Mouse (Mus musculus) liver, embryonic 11.5 days (tissue): ENCODE data around the gene Ksr1. TPM values are rescaled to one million over a fixed set of nuclear protein-coding genes. Genes with fewer than 3 reads are reported as not detected.
A peak's percentile ranks its signal among the peaks of the same experiment; 100 is the strongest.

Experiments used
- ATAC-seq: fragments of 200-750 bp; cut with Nextera tagmentation; replicated peaks from 2 replicates; pipeline ENCODE4 v1.8.0; 2017; ENCODE audit warnings: moderate number of reproducible peaks, mild to moderate bottlenecking, moderate TSS enrichment, moderate library complexity; ENCODE audit not compliant: low FRiP score
- DNase-seq: peaks from one replicate; pipeline ENCODE4 v3.0.0-alpha.2; 2017; ENCODE audit warnings: low spot score
- H3K27ac ChIP-seq: fragments of 300-500 bp; sonication (generic); 2 replicates; pipeline ENCODE4 v1.5.1; 2014; ENCODE audit warnings: mild to moderate bottlenecking, low read depth, low read length, control low read depth
- H3K27me3 ChIP-seq: fragments of 300-500 bp; sonication (generic); replicated peaks from 2 replicates; pipeline ENCODE4 v1.6.1; 2014; ENCODE audit warnings: low read length, mixed read lengths; ENCODE audit not compliant: control insufficient read depth, insufficient read depth
- H3K36me3 ChIP-seq: fragments of 300-500 bp; sonication (generic); 2 replicates; pipeline ENCODE4 v1.6.1; 2014; ENCODE audit warnings: mild to moderate bottlenecking, low read length, moderate library complexity, mixed read lengths; ENCODE audit not compliant: control insufficient read depth, insufficient read depth
- H3K4me1 ChIP-seq: fragments of 300-500 bp; sonication (generic); replicated peaks from 2 replicates; pipeline ENCODE4 v1.6.1; 2014; ENCODE audit warnings: low read length, mixed read lengths; ENCODE audit not compliant: control insufficient read depth, insufficient read depth
- H3K4me2 ChIP-seq: fragments of 300-500 bp; sonication (generic); 2 replicates; pipeline ENCODE4 v1.6.1; 2014; ENCODE audit warnings: mild to moderate bottlenecking, control low read depth, moderate library complexity
- H3K4me3 ChIP-seq: fragments of 300-500 bp; sonication (generic); 2 replicates; pipeline ENCODE4 v1.5.1; 2014; ENCODE audit warnings: low read depth, low read length, control low read depth
- H3K9ac ChIP-seq: fragments of 300-500 bp; sonication (generic); 2 replicates; pipeline ENCODE4 v1.6.1; 2014; ENCODE audit warnings: low read depth, low read length, control low read depth
- H3K9me3 ChIP-seq: fragments of 300-500 bp; sonication (generic); 2 replicates; pipeline ENCODE4 v1.6.1; 2016; ENCODE audit warnings: low read length, inconsistent platforms, mixed read lengths; ENCODE audit not compliant: control insufficient read depth
- WGBS: fragments of 180-500 bp; shearing (Covaris S2); extraction: QIAGEN DNeasy Blood & Tissue Kit; methylation state at CpG from one replicate; pipeline ENCODE4 v1.1.7; 2014; 5-methylcytosine and 5-hydroxymethylcytosine counted together
- polyA plus RNA-seq: library from polyadenylated mRNA; unstranded; fragments of >200 nt; fragmentation: Nextera tagmentation; extraction: Ambion mirVana; gene quantifications from 2 replicates; pipeline ENCODE4 v1.2.1, GENCODE M21; 2014

Ksr1 gene
- polyA plus RNA-seq, 1 experiment from 2014 or later, result 5.0 TPM

- H3K4me3 ChIP-seq, result no peak overlapping the region
- H3K4me1 ChIP-seq, result peaks cover 27% of the 10 kb centered on the region
- no peak overlapping the region for H3K27ac ChIP-seq
- peak overlapping the region; percentile 18; the same call in 1 of the 2 replicates for H3K9ac ChIP-seq
- no peaks in the 10 kb centered on the region for H3K27me3 ChIP-seq
- H3K36me3 ChIP-seq, result no peaks in the 10 kb centered on the region
- WGBS, result 67% methylated on average over 1 of the region's 1 CpGs
- DNase-seq, result no peak
- H3K4me2 ChIP-seq, result no peak overlapping the region
- ATAC-seq, result no peak
- H3K9me3 ChIP-seq, result no peaks in the 10 kb centered on the region
These were observed 56.5 kb downstream of the Ksr1 start for GRCm38 (mm10) chr11:79089756-79090155.

GRCm38 (mm10) chr11:79089027-79089426 is 57.2 kb downstream of the Ksr1 start:
- peaks cover 31% of the 10 kb centered on the region for H3K4me1 ChIP-seq
- no peak for ATAC-seq
- WGBS, result 64% methylated on average over 5 of the region's 5 CpGs
- no peaks in the 10 kb centered on the region for H3K36me3 ChIP-seq
- no peak overlapping the region for H3K4me2 ChIP-seq
- DNase-seq, result no peak
- no peaks in the 10 kb centered on the region for H3K27me3 ChIP-seq
- H3K9ac ChIP-seq, result 0 out of 2 replicates have a peak overlapping the region, but pooled peaks have one; percentile 18
- H3K27ac ChIP-seq, result no peak overlapping the region
- no peak overlapping the region for H3K4me3 ChIP-seq
- H3K9me3 ChIP-seq, result no peaks in the 10 kb centered on the region

- no peak overlapping the region for H3K4me3 ChIP-seq
- no peak overlapping the region for H3K9ac ChIP-seq
- no peak overlapping the region for H3K27ac ChIP-seq
- no peak overlapping the region for H3K4me2 ChIP-seq
- WGBS, result 47% methylated on average over 9 of the region's 9 CpGs
- no peaks in the 10 kb centered on the region for H3K27me3 ChIP-seq
- ATAC-seq (no peak), DNase-seq (no peak)
- no peaks in the 10 kb centered on the region for H3K36me3 ChIP-seq
- no peaks in the 10 kb centered on the region for H3K9me3 ChIP-seq
- peaks cover 25% of the 10 kb centered on the region for H3K4me1 ChIP-seq
These were observed 57.9 kb downstream of the Ksr1 start for GRCm38 (mm10) chr11:79088325-79088724.

- H3K9ac ChIP-seq, result no peak overlapping the region
- H3K4me3 ChIP-seq, result no peak overlapping the region
- H3K4me1 ChIP-seq, result peaks cover 25% of the 10 kb centered on the region
- no peak for ATAC-seq
- 55% methylated on average over 4 of the region's 4 CpGs for WGBS
- DNase-seq, result no peak
- H3K4me2 ChIP-seq, result no peak overlapping the region
- H3K27me3 ChIP-seq, result no peaks in the 10 kb centered on the region
- no peak overlapping the region for H3K27ac ChIP-seq
- H3K36me3 ChIP-seq, result no peaks in the 10 kb centered on the region
- H3K9me3 ChIP-seq, result no peaks in the 10 kb centered on the region
These were observed 58.4 kb downstream of the Ksr1 start for GRCm38 (mm10) chr11:79087731-79088311.

GRCm38 (mm10) chr11:79086787-79087186 is 59.4 kb downstream of the Ksr1 start:
- 88% methylated on average over 12 of the region's 12 CpGs for WGBS
- Histone ChIP-seq H3K27ac (no peak overlapping the region), H3K9me3 (no peaks in the 10 kb centered on the region), H3K9ac (no peak overlapping the region), H3K4me2 (no peak overlapping the region), H3K4me1 (peaks cover 25% of the 10 kb centered on the region), H3K4me3 (no peak overlapping the region), H3K36me3 (no peaks in the 10 kb centered on the region), H3K27me3 (no peaks in the 10 kb centered on the region; the same call in 1 of the 2 replicates)
- DNase-seq (no peak), ATAC-seq (no peak)

- Histone ChIP-seq H3K36me3 (no peaks in the 10 kb centered on the region), H3K4me3 (no peak overlapping the region), H3K27me3 (no peaks in the 10 kb centered on the region; the same call in 1 of the 2 replicates), H3K9ac (no peak overlapping the region), H3K9me3 (no peaks in the 10 kb centered on the region), H3K27ac (no peak overlapping the region), H3K4me2 (no peak overlapping the region), H3K4me1 (peaks cover 28% of the 10 kb centered on the region)
- ATAC-seq (no peak), DNase-seq (no peak)
- WGBS, result 43% methylated on average over 5 of the region's 5 CpGs
These were observed 61.1 kb downstream of the Ksr1 start for GRCm38 (mm10) chr11:79085059-79085458.

GRCm38 (mm10) chr11:79083018-79083441 is 63.2 kb downstream of the Ksr1 start:
- 44% methylated on average over 11 of the region's 11 CpGs for WGBS
- peaks cover 19% of the 10 kb centered on the region for H3K4me1 ChIP-seq
- DNase-seq, result no peak
- no peak overlapping the region for H3K4me3 ChIP-seq
- H3K9ac ChIP-seq, result no peak overlapping the region
- H3K36me3 ChIP-seq, result no peaks in the 10 kb centered on the region
- 0 out of 2 replicates have a peak overlapping the region, but pooled peaks have one; percentile 14 for H3K4me2 ChIP-seq
- H3K9me3 ChIP-seq, result no peaks in the 10 kb centered on the region
- no peak for ATAC-seq
- H3K27me3 ChIP-seq, result no peaks in the 10 kb centered on the region; the same call in 1 of the 2 replicates
- H3K27ac ChIP-seq, result no peak overlapping the region

GRCm38 (mm10) chr11:79080965-79081891 is 65.0 kb downstream of the Ksr1 start:
- peaks cover 17% of the 10 kb centered on the region for H3K4me1 ChIP-seq
- no peaks in the 10 kb centered on the region; the same call in 1 of the 2 replicates for H3K27me3 ChIP-seq
- no peak overlapping the region for H3K27ac ChIP-seq
- no peaks in the 10 kb centered on the region for H3K9me3 ChIP-seq
- H3K36me3 ChIP-seq, result no peaks in the 10 kb centered on the region
- no peak overlapping the region for H3K9ac ChIP-seq
- no peak overlapping the region for H3K4me3 ChIP-seq
- no peak for ATAC-seq
- no peak for DNase-seq
- 55% methylated on average over 16 of the region's 16 CpGs for WGBS
- H3K4me2 ChIP-seq, result no peak overlapping the region
